Mouse (Mus musculus): ENCODE data around the gene Gm614.

- TF ChIP-seq GATA1 (IDR thresholded peaks at IDR 0.05; ENCODE audit: borderline replicate concordance, low read length) (no peak), CTCF (IDR thresholded peaks at IDR 0.05; ENCODE audit: low read depth, low read length) (no peak), TAL1 (conservative IDR thresholded peaks at IDR 0.05; ENCODE audit: low read depth, low read length) (no peak), POLR2AphosphoS5 (IDR thresholded peaks at IDR 0.05; ENCODE audit: insufficient replicate concordance, low read depth, low read length) (no peak), GATA2 (IDR thresholded peaks at IDR 0.05; ENCODE audit: borderline replicate concordance, low read depth, low read length) (no peak)
These were observed 45.5 kb upstream of the Gm614 start for GRCm38 (mm10) chrX:101309299-101309698.
